Mouse (Mus musculus) liver, embryonic 11.5 days (tissue): ENCODE measurements around the gene Tmem182. TPM values are rescaled to one million over a fixed set of nuclear protein-coding genes. Genes with fewer than 3 reads are reported as not detected.

Source experiments
- ATAC-seq: fragments of 200-750 bp; cut with Nextera tagmentation; replicated peaks from 2 replicates; pipeline ENCODE4 v1.8.0; 2017; ENCODE audit warnings: moderate number of reproducible peaks, mild to moderate bottlenecking, moderate TSS enrichment, moderate library complexity; ENCODE audit not compliant: low FRiP score
- DNase-seq: peaks from one replicate; pipeline ENCODE4 v3.0.0-alpha.2; 2017; ENCODE audit warnings: low spot score
- H3K27ac ChIP-seq: fragments of 300-500 bp; sonication (generic); 2 replicates; pipeline ENCODE4 v1.5.1; 2014; ENCODE audit warnings: mild to moderate bottlenecking, low read depth, low read length, control low read depth
- H3K27me3 ChIP-seq: fragments of 300-500 bp; sonication (generic); replicated peaks from 2 replicates; pipeline ENCODE4 v1.6.1; 2014; ENCODE audit warnings: low read length, mixed read lengths; ENCODE audit not compliant: control insufficient read depth, insufficient read depth
- H3K36me3 ChIP-seq: fragments of 300-500 bp; sonication (generic); 2 replicates; pipeline ENCODE4 v1.6.1; 2014; ENCODE audit warnings: mild to moderate bottlenecking, low read length, moderate library complexity, mixed read lengths; ENCODE audit not compliant: control insufficient read depth, insufficient read depth
- H3K4me1 ChIP-seq: fragments of 300-500 bp; sonication (generic); replicated peaks from 2 replicates; pipeline ENCODE4 v1.6.1; 2014; ENCODE audit warnings: low read length, mixed read lengths; ENCODE audit not compliant: control insufficient read depth, insufficient read depth
- H3K4me2 ChIP-seq: fragments of 300-500 bp; sonication (generic); 2 replicates; pipeline ENCODE4 v1.6.1; 2014; ENCODE audit warnings: mild to moderate bottlenecking, control low read depth, moderate library complexity
- H3K4me3 ChIP-seq: fragments of 300-500 bp; sonication (generic); 2 replicates; pipeline ENCODE4 v1.5.1; 2014; ENCODE audit warnings: low read depth, low read length, control low read depth
- H3K9ac ChIP-seq: fragments of 300-500 bp; sonication (generic); 2 replicates; pipeline ENCODE4 v1.6.1; 2014; ENCODE audit warnings: low read depth, low read length, control low read depth
- H3K9me3 ChIP-seq: fragments of 300-500 bp; sonication (generic); 2 replicates; pipeline ENCODE4 v1.6.1; 2016; ENCODE audit warnings: low read length, inconsistent platforms, mixed read lengths; ENCODE audit not compliant: control insufficient read depth
- WGBS: fragments of 180-500 bp; shearing (Covaris S2); extraction: QIAGEN DNeasy Blood & Tissue Kit; methylation state at CpG from one replicate; pipeline ENCODE4 v1.1.7; 2014; 5-methylcytosine and 5-hydroxymethylcytosine counted together
- polyA plus RNA-seq: library from polyadenylated mRNA; unstranded; fragments of >200 nt; fragmentation: Nextera tagmentation; extraction: Ambion mirVana; gene quantifications from 2 replicates; pipeline ENCODE4 v1.2.1, GENCODE M21; 2014

Gene Tmem182
- polyA plus RNA-seq, 1 experiment from 2014 or later, result 0.22 TPM

GRCm38 (mm10) chr1:40884943-40885342 lies 79.5 kb downstream of the Tmem182 start:
- Histone ChIP-seq H3K9me3 (no peaks in the 10 kb centered on the region), H3K27ac (no peak overlapping the region)
- WGBS, result 71% methylated on average over 6 of the region's 6 CpGs

GRCm38 (mm10) chr1:40887673-40888072 lies 82.3 kb downstream of the Tmem182 start:
- no peaks in the 10 kb centered on the region for H3K27me3 ChIP-seq
- H3K4me3 ChIP-seq, result no peak overlapping the region
- no peak for ATAC-seq
- H3K36me3 ChIP-seq, result no peaks in the 10 kb centered on the region
- no peaks in the 10 kb centered on the region for H3K4me1 ChIP-seq
- no peak overlapping the region for H3K4me2 ChIP-seq
- no peak overlapping the region for H3K27ac ChIP-seq
- no peak overlapping the region for H3K9ac ChIP-seq
- WGBS, result 42% methylated on average over 12 of the region's 12 CpGs
- peak; percentile 39 for DNase-seq
- H3K9me3 ChIP-seq, result no peaks in the 10 kb centered on the region

More at GRCm38 (mm10) chr1:40884943-40885342, 79.5 kb downstream of the Tmem182 start:
- Histone ChIP-seq H3K4me3 (no peak overlapping the region), H3K9ac (no peak overlapping the region), H3K4me1 (no peaks in the 10 kb centered on the region), H3K36me3 (no peaks in the 10 kb centered on the region), H3K27me3 (no peaks in the 10 kb centered on the region), H3K4me2 (no peak overlapping the region)
- DNase-seq, result no peak
- ATAC-seq, result no peak

- Histone ChIP-seq H3K9me3 (no peaks in the 10 kb centered on the region), H3K4me1 (no peaks in the 10 kb centered on the region)
These were observed 83.1 kb downstream of the Tmem182 start for GRCm38 (mm10) chr1:40888396-40889040.

DNA sequence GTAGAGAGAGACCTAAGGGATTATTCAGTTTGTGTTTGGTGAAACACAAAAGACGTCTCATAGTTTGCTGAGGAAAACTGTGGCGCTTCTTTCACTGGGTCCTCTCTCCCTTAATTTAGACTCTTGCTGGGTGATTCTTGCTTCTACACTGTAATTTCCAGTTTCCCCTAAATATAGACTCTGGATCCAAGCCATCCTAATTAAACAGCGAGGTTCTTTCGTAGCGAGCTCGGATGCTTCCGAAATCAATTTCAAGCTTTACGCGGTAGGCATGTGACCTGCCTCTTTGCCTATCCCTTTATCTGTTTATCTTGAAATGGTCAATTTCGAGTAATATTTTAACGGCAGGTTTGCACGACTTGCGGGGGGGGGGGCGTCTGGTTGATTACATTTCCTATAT lies 84.2 kb downstream of the Tmem182 start:
- H3K27me3 ChIP-seq, result no peaks in the 10 kb centered on the region
- no peak for ATAC-seq
- H3K4me3 ChIP-seq, result no peak overlapping the region
- WGBS, result 88% methylated on average over 14 of the region's 14 CpGs
- H3K4me1 ChIP-seq, result no peaks in the 10 kb centered on the region
- no peaks in the 10 kb centered on the region for H3K36me3 ChIP-seq
- H3K9me3 ChIP-seq, result no peaks in the 10 kb centered on the region
- DNase-seq, result no peak
- H3K4me2 ChIP-seq, result no peak overlapping the region
- H3K27ac ChIP-seq, result no peak overlapping the region
- no peak overlapping the region for H3K9ac ChIP-seq

More at GRCm38 (mm10) chr1:40888396-40889040, 83.1 kb downstream of the Tmem182 start:
- Histone ChIP-seq H3K27ac (no peak overlapping the region), H3K4me2 (no peak overlapping the region), H3K27me3 (no peaks in the 10 kb centered on the region), H3K4me3 (no peak overlapping the region), H3K36me3 (no peaks in the 10 kb centered on the region), H3K9ac (no peak overlapping the region)
- no peak for ATAC-seq
- 86% methylated on average over 8 of the region's 8 CpGs for WGBS
- no peak for DNase-seq

DNA sequence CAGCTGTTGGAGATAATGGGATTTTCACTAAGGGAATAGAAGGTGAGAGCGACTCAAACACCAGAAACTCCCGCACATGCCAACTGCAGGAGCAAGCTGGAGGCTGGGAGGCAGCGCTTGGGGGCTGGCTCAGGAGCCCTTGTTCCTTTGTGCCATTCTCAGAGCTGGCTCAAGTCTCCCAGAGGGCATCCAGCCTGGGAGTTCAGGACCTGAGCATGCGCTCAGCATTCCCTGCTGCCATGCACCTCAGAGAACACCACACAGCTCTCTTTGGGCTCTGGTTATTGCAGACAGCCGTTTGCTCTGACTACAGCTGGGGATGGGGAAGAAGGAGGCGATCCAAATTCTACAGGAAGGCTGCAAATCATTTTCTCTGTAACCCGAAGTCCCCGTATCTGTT lies 84.8 kb downstream of the Tmem182 start:
- H3K4me2 ChIP-seq, result no peak overlapping the region
- H3K4me1 ChIP-seq, result no peaks in the 10 kb centered on the region
- 71% methylated on average over 8 of the region's 8 CpGs for WGBS
- H3K27ac ChIP-seq, result no peak overlapping the region
- no peaks in the 10 kb centered on the region for H3K36me3 ChIP-seq
- no peaks in the 10 kb centered on the region for H3K27me3 ChIP-seq
- H3K9ac ChIP-seq, result no peak overlapping the region
- no peak overlapping the region for H3K4me3 ChIP-seq
- no peak for DNase-seq
- no peak for ATAC-seq
- H3K9me3 ChIP-seq, result no peaks in the 10 kb centered on the region

- H3K27me3 ChIP-seq, result no peaks in the 10 kb centered on the region
- no peaks in the 10 kb centered on the region for H3K4me1 ChIP-seq
- H3K9me3 ChIP-seq, result no peaks in the 10 kb centered on the region
- H3K4me3 ChIP-seq, result no peak overlapping the region
- H3K27ac ChIP-seq, result no peak overlapping the region
- H3K4me2 ChIP-seq, result no peak overlapping the region
- no peak for DNase-seq
- no peak overlapping the region for H3K9ac ChIP-seq
- ATAC-seq, result no peak
- H3K36me3 ChIP-seq, result no peaks in the 10 kb centered on the region
These were observed 98.3 kb downstream of the Tmem182 start for GRCm38 (mm10) chr1:40903712-40904111.

Other genes starting within 250 kb of the Tmem182 start
- gene Slc9a4, start 225.5 kb upstream of the Tmem182 start, polyA plus RNA-seq, result not detected in 2 replicates
- gene Slc9a2, start 125.0 kb upstream of the Tmem182 start, polyA plus RNA-seq, result not detected in 2 replicates
- gene Mfsd9, start 14.9 kb upstream of the Tmem182 start, polyA plus RNA-seq, result 1.9 and 2.1 TPM in 2 replicates